Mouse (Mus musculus) kidney, adult 11 months (tissue): ENCODE data around the gene Ptprf.
A peak's percentile ranks its signal among the peaks of the same experiment; 100 is the strongest.

Experiments
- DNase-seq: peaks from one replicate; pipeline ENCODE4 v3.0.0; 2022

The Ptprf gene

GRCm38 (mm10) chr4:118205906-118206305 is 85.3 kb downstream of the Ptprf start:
- DNase-seq, result no peak

GRCm38 (mm10) chr4:118199093-118199492 is 92.1 kb downstream of the Ptprf start:
- DNase-seq, result no peak

- DNase-seq, result no peak
Observed at GRCm38 (mm10) chr4:118198606-118199005, 92.6 kb downstream of the Ptprf start.

GRCm38 (mm10) chr4:118196185-118196584 is 95.0 kb downstream of the Ptprf start:
- no peak for DNase-seq

- no peak for DNase-seq
Observed at GRCm38 (mm10) chr4:118180301-118181080, 110.7 kb downstream of the Ptprf start.

- peak; percentile 98 for DNase-seq
Observed at GRCm38 (mm10) chr4:118179467-118180300, 111.5 kb downstream of the Ptprf start, which contains the start of gene Kdm4a. Gene Kdm4a (minus strand): TSS chr4:118180043.

GRCm38 (mm10) chr4:118178952-118179466 is 112.2 kb downstream of the Ptprf start:
- DNase-seq, result no peak

GRCm38 (mm10) chr4:118172461-118172860 is 118.7 kb downstream of the Ptprf start:
- DNase-seq, result no peak

GRCm38 (mm10) chr4:118171006-118171405 is 120.2 kb downstream of the Ptprf start:
- DNase-seq, result no peak

GRCm38 (mm10) chr4:118162123-118162522 is 129.1 kb downstream of the Ptprf start:
- no peak for DNase-seq
